Mouse (Mus musculus) left cerebral cortex, adult 9 months (tissue): ENCODE measurements around the gene Gpc6.

Experiments
- DNase-seq, 2 experiments: peaks; one replicate each; pipeline ENCODE4 v3.0.0; 2022; ENCODE audit warnings: low spot score in 2 of 2

Gene Gpc6

DNA sequence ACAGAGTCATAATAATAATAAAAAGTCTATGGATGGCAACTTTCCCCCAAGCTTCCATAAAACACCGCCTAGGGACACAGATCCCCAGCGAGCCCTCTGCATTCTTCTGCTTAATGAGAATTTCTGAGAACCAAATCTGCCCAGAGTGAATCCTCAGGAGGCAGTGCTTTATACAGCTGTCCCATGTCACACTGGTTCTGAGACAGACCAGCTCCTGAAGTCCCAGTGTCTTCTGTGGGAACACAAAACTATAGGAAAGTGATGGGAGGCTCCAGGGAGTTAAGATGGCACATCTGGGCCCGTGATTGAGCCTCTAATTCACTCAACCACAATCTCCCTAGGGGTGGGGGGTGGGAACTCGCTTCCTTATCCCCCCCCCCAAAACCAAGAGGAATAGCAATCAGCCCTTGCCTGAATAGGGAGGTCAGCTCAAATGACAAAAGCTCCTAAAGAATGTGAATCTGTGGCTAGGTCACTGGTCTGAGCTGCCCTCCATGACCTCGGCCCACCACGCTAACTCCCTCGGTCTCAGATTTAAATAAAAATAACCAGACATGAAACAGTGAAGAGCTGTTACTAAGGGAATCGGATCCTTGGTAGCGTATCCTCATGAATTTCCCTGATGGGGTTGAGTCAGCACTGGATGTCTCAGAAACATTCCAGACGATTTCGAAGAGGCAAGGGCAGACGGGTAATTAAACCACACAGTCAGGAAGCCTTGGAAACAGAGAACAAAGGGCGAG lies 1005.2 kb downstream of the Gpc6 start:
- DNase-seq: no peak

DNA sequence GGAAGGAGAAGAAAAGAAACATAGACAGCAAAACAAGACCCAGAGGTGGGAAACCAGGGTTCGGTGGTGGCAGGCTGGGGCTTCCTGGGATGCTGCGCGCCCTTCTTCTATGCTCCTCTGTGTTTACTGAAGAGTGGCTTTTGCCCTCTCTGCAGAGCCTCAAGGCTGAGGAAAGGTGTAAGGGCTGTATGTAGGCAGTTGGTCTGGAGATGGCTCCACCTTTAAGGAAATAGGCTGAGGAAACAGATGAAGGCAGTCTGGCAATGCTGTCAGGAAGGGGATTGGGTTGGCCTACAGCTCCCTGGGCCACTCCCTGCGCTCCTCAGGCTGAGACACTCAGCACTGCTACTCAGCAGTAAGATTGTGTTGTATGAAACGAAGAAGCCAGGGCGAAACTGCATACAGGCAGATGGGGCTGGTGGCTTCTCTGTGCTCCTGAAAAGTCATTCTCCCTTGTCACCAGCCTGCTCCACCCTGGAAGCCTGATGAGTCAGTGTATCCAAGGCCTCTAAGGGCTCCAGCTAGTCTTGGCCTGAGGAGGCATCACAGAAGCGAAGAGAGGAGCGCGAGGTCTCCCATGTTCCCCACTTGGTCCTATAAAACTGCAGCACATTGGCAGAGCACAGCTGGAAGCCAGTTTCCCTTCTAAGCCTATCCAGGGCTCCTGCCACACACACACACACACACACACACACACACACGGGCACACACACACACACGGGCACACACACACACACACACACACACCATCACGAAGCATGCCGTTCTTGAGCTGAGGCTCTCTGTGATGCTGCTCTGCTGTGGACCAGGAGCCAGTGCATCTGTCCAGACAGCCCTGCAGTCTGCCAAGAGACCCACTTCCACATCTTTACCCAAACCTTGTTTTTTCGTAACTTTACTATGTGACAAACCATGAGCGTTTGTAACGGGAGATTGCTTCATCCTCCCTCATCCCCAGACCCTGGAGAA lies 1006.0 kb downstream of the Gpc6 start:
- no peak for DNase-seq

DNA sequence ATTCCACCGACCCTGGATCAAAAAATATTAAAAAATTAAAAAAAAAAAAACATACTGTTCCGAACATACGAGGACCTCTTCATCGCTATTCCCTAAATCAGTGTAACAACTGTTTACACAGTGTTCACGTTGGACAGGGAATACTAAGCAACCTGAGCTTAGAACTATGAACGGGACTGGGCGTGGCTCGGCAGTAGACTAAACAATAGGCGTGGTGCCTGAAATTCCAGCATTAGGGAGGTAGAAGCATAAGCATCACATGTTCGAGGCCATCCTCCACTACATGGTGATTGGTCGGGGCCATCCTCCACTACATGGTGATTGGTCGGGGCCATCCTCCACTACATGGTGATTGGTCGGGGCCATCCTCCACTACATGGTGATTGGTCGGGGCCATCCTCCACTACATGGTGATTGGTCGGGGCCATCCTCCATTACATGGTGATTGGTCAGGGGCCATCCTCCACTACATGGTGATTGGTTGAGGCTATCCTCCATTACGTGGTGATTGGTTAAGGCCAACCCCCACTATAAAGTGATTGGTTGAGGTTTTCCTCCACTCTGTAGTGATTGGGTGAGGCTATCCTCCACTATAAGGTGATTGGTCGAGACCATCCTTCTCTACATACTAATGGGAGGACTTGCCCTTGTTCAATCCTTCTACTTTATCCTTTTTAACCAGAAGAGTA lies 1007.2 kb downstream of the Gpc6 start:
- DNase-seq: no peak

DNA sequence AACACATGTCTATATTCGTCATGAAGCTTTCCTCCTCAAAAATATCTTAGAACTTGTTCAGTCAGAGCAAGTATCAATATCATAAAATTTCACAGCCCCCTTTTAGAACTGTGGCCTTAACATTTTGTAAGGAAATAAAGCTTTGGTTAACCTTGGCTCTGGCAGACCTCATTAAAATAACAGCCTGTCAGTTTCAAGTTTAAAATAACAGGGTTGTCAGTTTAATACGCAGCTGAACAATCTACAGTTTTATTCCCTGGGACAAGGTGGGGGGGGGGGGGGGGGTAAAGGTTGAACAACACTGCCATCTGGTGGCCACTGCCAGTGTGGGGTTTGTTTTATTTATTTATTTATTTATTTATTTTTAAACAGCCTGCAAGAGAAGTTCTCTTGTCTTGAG lies 1013.4 kb downstream of the Gpc6 start:
- no peak for DNase-seq

DNA sequence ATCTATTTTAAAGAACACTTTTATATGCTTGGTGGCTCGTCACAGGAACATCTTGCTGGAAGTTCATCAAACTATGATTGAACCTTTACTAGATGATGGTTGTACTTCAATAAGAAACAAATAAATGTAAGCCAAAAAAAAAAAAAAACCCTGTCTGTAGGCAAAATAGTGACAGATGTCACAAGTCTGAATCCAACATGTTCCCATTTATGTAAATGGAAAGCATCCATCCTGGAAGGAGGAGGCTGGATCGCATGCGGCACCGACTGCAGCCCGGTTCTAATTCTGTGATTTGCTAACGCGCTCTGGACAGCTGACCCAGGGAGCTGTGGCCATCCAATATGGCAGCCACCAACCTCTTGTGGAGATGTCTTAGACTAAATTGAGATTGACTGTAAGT lies 1014.4 kb downstream of the Gpc6 start:
- DNase-seq: no peak

DNA sequence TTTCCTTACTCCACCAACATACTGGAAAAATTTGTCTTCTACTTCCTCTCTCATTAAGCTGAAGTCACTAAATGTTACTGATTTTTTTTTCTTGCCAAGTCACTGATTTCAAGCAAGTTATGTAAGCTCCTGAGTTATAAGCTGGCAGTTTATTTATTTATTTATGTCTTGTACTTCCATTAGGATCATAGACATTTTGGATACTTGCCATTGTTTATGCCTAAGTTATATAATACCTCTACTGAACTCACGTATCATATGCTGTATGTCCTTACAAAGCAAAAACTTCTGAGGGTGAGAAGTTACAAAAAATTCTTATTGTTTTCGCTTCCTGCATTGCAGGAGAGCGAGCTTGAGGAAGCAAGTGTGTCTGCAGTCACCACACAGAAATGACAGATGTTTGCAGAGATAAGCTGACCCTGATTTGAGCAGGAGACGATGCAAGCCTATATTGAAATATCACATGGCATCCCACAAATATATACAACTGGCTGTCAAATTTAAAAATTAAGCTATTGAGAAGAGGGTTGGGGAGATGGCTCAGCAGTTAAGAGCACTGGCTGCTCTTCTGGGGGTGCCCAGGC lies 1020.9 kb downstream of the Gpc6 start:
- no peak for DNase-seq

DNA sequence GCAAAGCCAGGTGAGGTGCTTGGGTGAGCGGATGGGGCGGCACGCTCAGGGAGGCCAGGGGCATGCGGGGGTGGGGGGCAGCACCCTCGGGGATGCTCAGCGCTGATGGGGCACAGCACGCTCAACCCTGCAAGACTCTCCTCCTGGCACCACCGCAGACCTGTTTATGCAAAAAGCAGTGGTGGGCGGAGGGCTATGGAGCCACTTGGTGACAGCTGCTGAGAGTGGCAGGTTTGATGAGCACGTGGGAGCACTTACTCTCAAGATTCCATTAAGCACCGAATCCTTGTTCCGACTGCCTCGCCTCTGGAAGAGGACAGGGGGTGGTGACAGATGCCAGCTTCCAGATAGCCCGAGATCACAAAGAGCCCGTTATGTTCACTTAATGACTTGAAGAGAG lies 1026.2 kb downstream of the Gpc6 start:
- DNase-seq: no peak

DNA sequence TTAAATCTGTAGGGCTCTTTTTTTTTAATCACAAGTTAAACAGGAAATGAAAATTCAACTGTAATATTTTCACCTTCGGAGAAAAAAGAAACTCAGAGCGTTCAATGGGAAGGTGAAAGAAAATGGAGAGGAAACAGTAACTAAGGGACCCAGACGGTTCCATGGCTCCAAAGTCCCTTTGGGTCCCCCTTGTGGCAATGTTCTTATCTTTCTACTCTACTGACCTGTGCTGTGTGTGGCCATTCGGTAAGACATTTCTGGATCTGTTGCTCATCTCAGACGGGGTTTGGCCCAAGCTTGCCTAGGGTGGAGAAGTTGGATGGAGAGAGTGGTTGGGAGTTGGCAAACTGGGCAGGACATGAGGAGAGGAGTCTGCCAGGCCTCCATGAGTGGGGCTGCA lies 1026.6 kb downstream of the Gpc6 start:
- no peak for DNase-seq

DNA sequence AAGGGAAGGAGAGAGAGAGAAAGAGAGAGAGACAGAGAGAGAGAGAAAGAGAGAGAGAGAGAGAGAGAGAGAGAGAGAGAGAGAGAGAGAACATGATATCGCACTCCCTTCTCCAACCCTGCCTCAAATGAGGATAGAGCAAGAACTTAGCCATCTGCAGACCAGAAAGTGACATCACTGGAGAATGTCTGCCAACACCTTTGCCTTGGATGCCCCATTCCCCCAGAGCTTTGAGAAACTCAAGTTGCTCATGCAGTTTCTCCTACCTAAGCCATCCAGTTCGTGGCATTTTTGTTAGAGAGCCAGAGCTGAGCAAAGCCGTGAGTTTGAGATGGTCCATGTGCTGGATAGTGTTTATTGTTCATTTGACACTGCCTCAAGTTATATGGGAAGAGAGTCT lies 1030.9 kb downstream of the Gpc6 start:
- no peak for DNase-seq

DNA sequence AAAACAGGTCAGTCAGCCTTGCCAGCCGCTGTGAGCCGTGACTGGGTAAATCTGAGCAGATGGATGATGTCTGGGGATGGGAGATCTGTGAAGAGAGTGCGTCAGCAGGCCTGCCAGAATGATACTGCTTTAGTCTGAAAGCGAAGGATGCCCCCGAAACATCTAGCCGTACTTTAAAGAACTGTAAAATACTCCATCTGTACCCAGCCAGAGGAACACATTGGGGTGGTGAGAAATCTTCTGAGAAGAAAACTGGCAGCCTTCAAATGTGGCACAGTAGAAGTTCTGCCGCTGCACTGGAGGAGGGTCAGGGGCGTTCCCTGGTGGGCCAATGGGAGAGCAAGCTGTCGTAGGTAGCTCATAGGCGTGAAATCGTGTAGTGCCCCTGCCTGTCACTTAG lies 1033.3 kb downstream of the Gpc6 start:
- DNase-seq: peak; percentile 79 to 87

DNA sequence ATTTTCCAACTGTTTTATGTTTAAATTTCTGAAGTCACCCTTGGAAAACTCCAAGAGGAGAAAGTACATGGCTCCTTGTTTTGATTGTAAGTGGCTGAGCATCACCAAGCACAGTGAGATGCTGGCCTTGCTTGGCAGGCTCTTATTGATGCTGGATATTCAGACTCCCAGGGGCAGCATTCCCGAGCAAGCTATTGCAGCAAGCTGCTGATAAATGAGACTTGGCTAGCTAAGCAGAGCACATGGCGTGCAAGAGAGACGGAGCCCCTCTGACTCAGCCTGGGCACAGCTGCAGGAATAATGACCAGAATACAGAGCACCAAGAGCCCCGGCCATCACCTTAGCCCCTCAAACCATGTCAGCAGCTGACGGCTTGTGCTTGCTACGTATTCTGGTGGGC lies 1036.2 kb downstream of the Gpc6 start:
- no peak for DNase-seq

DNA sequence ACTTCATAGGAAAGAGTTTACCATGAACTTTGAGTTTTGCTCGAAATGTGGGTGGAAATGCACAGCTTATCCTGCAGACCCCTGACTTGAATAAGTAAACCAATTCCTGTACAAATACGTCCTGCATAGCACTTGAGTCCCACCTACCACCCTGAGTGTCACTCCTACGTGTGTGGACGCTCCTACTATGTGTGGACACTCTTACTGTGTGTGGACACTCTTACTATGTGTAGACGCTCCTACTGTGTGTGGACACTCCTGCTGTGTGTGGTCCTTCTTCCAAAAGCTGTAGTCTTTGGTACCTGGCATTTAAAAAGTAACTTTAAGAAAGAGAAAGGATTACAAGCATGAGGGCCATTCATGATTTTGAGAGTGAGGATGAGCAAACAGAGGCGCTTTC lies 1036.7 kb downstream of the Gpc6 start:
- no peak for DNase-seq

DNA sequence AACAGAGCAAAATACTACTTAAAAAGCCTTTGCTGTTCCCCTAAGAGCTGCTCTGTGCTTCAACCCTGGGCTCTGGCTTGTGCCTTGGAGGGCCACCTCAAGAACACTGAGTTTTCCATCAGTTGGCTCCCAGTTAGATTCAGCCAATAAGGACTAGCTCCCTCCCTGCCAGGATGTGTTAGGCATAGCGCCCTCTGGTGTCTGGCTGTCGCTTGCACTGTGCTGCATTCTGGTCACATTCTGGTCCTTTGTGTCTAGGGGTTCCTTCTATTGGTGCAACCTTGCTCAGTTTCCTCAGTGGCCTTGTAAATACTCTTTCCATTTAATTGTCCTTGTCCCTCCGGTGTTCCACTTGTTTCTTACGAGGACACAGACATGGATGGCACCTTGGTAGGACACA lies 1037.3 kb downstream of the Gpc6 start:
- DNase-seq: no peak

DNA sequence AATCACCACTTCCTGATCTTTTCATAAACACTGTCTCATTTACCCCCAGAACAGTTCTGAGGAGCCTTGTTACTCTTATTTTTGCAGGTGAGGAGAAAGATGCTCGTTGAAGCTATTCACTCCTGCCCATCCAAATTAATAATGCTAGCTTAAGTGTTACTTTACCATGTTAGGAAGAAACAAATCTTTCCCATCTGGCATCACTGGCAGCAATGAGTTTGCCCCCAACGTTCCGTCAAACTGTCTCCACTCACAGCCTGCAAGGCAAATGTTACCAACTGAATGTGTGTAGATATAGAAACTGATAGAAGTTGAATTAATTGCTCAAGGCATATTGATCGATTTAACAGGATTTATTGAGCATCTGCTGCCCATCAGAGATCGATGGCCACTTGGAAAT lies 1047.5 kb downstream of the Gpc6 start:
- DNase-seq: no peak

DNA sequence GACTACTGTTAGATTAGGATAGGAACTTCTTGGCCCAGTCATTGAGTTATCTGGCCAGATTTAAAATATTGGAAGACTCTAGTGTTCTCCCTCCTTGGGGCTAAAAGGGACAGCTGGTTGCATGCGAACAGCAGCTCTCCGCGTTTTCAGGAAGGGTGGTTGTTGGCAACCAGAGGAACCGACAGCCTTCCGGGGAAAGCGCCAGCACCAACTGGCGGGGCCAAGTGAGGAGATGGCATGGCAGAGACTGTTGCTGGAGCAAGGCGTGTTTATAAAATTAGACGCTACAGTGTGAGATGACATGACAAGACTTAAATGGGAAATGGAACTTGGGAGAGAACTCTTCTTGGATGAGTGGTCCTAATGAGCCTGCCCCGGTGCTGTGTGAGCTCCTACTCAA lies 1056.4 kb downstream of the Gpc6 start:
- peak in 1 of 2 experiments; percentile 67 for DNase-seq

DNA sequence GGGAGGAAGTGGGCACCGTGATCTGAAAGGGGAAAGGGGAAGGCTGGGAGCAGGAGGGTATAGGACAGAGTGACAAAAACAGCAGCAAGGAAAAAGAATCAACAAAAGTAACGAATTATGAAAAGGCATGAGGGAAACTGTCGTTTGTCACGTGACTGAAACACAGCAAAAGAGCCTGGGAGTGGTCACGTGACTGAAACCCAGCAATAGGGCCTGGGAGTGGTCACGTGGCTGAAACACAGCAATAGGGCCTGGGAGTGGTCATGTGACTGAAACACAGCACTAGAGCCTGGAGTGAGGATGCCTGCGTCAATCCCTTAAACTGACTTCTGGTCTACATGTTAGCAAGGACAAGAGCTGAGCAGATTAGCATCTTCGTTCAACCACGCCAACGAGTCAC lies 1063.3 kb downstream of the Gpc6 start:
- DNase-seq: no peak

DNA sequence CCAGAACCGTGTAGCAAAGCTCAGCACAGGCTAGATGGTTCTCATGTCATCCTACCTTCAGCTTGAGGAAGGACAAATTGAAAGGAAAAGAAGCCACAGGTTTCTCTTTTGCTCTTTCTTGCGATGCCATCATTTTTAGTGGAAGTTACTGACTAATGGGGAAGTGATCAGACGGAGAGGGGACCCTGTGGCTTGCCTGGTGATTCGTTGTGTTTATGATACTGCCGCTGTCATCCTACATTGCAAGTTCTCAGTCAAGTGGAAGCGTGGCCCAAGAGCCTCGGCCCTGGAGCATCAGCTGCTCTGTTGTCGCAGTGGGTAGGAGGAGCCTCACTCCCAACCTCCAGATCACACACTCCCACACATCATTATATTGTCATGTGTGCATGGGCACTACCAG lies 1065.1 kb downstream of the Gpc6 start:
- DNase-seq: no peak

DNA sequence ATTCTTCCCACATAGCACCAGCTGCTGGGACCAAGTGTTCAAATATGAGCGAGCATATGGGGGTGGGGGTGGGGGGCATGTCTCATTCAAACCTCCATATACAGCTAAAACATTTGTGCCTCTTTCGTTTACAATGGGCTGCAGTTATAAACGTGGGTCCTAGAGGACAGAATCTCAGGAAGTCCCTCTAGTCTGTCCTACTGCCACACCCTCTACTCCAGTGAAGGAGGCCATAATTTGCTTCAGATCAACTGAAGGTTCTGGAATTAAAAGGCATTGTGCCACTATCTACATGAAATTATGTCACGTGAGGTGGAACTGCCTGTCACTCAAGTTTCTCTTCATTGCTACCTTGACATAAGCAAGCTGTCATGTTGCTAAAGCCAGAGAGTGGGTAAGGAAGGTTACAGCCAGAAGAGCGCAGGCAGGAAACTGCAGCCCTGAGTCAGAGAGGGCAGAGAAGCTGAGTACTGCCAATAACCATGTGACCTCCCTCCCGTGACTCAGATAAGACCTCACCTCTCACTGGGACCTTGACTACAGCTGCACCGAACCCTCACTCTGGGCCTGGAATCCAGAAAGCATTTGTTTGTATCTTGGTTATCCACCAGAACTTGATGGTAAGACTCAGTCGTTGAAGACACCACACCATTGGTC lies 1067.6 kb downstream of the Gpc6 start:
- DNase-seq: no peak

DNA sequence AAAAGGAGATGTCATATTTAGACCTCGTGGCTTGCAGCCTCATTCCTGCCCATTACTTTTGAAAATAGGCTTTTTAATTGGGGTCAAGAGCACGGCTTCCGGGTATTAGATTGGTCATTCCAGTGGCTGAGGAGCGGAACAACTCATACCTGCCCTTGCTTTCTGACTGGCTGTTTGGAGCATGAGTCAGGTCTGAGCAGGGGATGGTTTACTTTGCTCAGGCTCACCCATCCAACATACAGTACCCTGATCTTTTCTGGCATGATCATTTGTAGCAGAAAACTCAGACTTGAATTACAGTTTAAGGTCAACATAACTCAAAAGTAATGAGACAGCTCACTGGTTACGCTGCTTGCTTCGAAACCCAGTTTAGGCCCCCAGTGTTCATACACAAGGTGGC lies 1068.7 kb downstream of the Gpc6 start:
- DNase-seq: no peak

DNA sequence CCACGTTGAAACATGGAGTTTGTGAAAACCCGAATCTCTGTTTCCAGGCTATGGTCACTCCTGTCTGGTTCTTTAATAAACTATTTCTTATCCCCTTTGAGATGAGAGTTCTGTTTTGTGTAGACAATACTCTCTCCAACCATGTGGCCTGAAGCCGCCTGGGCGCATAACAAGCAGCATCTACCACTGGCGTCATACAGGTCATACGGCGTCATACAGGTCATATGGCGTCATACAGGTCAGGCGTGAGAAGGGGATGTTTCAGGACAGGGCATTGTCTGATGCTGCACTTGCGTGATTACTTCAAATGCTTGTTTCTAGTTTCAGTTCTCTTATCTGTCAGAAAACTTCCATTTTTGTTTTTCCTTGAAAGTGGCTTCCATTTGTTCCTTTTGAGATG lies 1079.3 kb downstream of the Gpc6 start:
- DNase-seq: no peak

DNA sequence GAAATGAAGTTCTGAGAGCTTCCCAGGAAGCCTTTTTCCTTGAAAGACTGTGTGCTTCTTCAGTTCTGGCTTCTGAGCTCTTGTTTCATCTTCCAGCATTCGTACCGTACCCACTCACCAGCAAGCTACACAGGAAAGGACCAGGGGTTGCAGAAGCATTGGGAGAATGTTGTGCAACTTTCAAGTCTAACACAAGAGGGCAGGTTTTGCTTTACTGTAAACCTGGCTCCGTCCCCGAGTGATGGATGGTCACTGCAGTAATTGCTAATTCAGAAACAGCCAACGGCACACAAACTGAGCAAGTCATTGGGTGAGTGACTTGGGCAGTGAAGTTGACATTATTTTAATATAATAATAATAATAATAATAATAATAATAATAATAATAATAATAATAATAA lies 1080.6 kb downstream of the Gpc6 start:
- peak in 1 of 2 experiments; percentile 59 for DNase-seq

DNA sequence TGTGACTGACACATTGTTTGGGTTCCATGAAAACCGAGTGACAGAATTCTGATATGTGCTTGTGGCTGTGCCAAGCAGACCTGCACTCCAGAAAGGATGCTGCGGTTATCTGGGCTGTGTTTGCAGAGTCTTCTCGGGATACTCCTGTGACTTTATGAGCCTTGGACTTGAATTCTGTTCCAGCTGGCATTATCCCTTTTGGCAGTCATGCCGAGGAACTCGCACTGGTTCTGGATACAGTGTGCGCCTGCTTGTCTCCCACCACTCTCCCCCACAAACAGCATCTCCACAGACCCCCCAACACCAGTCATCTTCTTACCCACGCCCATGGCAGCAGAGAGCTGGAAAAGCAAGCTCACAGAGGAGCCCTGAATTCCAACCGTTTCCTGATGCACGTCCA lies 1084.4 kb downstream of the Gpc6 start:
- no peak for DNase-seq
